Mouse (Mus musculus) kidney, postnatal 10 days (tissue): Measurements from ENCODE around the gene Vkorc1.
A peak's percentile ranks its signal among the peaks of the same experiment; 100 is the strongest.

Source experiments
- DNase-seq: peaks from one replicate; pipeline ENCODE4 v3.0.0; 2021; ENCODE audit warnings: mixed read lengths

The Vkorc1 gene

DNA sequence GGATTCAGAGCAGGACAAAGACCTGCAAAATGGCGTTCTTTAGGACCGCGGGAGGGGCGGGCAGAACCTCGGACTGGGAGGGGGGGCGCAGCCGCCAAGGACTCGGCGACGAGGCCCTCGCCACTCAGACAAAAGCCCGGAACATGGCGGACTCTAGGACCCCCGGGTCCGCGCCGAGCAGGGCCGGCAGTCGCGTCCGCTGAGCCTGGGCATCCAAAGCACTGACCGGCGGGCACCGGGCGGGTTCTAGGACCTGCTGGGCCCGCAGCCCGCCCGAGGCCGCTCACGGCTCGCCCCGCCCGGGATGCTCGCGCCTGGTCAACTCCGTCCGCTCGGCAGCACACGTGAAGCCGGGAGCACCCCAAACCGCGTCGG lies 19.8 kb downstream of the Vkorc1 start:
- DNase-seq, result peak; percentile 97

DNA sequence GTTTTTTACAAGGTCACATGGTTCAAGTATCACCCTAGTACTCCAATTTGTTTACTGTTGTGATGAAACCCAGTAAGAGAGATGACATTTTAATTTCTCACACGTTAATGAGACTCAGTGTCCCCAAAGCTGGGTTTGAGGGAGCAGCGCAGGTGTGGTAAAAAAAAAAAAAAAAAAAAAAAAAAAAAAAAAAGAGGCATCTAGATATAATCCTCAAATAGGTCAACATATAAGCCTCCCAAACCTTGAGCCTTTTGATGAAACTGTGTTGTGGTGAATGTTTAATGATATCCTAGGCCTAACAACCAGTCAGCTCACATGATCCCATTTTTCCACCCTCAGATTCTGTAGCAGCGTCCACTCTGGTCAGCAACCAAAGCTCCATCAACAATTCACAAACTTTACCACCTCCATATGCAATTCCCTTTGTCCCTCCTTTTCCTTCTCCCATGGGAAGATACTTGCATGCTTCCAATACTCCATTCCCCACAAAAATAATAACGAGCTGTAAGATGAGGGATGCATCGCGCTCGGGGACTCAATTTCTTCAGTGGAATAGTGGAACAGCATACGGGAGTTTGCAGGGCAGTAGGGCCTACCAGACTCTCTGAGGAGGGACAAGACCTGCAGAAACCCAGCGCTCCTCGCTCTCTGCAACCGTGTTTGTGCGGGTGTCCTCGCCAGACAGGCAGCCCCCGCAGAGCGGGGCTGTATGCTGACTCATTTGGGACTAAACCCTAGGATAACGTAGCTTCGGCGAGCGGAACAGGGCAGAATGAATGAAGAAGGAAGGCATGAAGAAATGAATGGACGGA lies 20.4 kb downstream of the Vkorc1 start:
- no peak for DNase-seq

DNA sequence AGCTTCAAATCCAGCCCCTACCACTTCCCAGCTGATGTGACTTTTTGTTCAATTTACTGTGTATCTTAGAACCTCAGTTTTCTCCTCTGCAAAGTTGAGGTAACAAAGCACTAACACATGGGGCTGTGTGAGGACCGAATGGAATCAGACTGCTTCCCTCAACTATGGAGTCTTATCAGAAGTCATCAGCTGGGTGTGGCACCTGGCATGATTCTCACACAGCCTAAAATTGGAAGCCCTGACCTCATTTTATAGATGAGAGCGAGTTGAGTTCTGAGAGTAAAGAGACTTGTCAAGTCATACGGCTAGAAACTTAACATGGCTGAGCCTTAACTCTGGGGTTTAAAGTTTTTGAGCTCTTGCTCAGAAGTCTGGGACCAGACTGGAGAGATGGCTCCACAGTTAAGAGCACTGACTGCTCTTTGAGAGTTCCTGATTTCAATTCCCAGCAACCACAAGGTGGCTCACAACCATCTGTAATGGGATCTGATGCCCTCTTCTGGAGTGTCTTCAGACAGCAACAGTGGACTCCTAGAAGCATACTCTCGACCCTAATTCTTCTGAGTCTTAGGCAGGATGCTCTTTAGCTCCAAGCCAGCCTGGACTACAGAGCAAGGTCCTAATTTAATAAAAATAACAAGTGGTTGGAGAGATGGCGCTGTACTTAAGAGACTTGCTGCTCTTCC lies 25.1 kb downstream of the Vkorc1 start:
- DNase-seq, result no peak

DNA sequence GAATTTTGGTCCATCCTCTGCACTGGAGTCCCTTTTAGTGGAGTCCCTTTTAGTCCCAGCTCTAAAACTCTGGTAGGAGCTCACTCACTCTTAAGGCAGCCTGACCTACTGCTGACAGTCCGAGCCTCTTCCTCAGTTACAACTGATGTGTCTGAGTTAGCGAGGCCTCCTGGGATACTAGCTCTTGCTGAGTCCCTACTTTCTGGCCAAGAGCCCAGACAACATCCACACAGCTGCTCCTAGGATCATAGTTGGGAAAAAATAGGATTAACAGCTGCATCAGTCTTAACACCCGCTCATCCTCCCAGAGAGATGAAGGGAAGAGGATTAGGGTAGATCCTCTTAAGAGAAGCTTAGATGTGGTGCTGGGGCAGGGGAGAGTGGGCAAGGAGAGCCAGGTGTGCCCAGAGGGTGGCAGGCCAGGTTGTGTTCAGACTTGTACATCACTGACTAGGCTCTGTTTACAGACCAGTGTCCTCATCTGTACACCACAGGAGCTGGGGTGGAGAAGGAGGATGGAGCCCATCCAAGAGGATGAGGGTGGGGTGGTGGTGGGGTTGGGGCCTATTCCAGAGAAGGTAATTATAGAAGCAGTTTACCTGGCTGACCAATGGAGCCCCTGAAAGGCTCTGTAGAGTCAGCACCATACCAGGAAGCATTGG lies 26.1 kb downstream of the Vkorc1 start:
- DNase-seq, result peak; percentile 67

DNA sequence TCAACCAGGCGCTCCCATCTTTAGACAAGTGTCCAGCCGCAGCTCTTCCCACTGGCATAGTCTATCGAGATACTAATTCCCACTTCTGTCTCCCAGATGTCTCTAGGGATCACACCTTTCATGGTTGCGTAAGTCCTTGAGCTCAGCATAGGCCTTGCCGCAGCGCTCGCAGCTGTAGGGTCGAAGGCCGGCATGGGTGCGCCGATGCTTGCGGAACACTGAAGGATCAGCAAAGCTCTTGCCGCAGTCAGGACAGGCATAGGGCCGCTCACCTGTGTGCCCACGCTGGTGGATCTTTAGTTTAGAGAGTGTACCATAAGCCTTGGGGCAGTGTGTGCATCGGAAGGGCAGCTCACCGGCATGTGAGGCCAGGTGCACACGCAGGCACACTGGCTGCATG lies 27.8 kb downstream of the Vkorc1 start:
- no peak for DNase-seq

DNA sequence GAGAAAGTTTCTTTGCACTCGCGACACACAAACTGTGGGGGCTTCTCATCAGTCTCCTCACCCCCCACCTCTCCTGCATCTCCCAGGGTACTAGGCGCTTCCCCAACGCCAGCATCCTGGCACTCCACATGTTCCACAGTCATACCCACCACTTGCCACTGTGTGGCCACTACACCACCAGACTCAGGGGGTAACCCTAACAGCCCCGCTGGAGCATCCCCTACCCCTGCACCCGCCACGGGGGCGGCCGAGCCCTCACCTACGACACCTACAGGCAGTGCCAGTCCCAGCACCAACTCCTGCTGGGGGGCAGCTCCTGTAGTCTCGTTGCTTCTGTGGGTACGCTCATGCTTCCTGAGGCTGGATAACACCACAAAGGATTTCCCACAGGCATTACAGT lies 29.0 kb downstream of the Vkorc1 start:
- no peak for DNase-seq

DNA sequence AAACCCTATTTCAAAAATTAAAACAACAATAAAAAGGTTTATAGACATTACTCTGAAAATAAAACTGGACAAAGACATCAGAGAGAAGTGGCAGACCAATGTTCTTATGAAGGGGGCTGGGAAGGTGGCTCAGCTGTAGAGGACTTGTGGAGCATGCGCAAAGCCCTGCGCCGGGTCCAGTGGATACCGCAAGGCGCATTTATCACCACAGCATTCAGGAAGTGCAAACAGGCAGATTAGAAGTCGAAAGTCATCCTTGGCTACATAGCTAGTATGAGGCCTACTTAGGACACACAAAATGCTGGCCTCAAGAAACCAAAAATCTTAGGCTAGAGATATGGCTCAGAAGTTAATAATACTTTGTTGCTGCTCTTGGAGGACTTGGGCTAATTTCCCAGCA lies 37.2 kb downstream of the Vkorc1 start:
- DNase-seq, result no peak

DNA sequence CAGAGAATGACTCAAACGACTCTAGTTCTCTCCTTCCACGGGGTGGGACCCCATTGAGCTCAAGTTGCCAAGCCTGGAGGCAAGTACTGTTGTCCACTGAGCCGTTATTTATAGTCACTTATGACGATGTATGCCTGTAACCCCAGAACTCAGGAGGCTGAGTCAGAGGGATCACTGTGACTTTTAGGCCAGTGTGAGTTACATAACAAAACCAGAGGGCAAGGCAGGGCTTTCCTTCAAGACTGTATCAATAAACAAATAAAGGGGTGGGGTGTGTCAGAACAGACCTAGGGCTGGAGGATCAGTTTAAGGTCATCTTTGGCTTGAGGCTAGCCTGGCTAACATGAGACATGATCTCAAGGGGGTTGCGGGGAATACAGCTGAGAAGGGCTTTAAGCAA lies 44.5 kb downstream of the Vkorc1 start:
- DNase-seq, result no peak

DNA sequence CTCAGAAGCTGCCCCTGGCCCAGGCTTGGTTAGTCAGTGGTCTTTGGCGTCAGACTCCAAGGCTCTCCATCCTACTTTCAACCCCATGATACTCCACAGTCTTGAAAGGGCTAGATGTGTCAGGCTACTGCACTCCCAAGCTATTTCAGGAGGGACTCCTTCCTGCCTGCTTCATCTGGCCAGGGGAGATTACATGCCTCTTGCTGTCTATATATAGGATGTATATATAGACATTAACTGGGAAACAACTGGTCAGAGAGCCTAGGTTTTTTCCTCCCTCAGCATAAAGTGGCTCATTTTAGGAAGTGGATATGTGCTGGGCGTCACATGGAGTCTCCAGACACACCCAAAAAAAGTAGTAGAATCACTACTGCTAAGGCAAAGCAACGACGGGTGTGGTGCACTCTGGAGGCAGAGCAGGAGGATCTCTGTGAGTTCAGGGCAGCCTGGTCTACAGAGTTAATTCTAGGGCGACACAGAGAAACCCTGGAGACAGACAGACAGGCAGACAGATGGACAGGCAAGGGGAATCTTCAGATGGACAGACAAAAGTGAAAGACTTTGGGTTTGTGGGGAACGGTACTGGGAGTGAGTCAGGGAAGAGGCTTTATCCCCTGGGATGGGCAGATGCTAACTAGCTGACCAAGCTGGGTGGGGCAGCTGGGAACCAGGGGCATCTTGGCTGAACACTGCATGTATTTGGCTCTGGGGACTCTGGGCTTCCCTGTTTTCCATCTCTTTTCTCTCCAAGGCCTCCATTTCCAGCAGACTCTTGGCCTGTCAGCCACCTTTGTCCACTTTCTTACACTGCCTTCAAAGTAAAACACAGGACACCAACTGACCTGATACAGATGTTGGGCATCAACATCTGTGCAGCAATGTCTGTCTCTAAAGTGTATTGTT lies 45.2 kb downstream of the Vkorc1 start:
- no peak for DNase-seq
